Mouse (Mus musculus): ENCODE measurements around the gene Mki67. TPM values are rescaled to one million over a fixed set of nuclear protein-coding genes. Genes with fewer than 3 reads are reported as not detected.

The Mki67 gene
- polyA plus RNA-seq, 1 experiment from 2014 or later, result 57.5 TPM

DNA sequence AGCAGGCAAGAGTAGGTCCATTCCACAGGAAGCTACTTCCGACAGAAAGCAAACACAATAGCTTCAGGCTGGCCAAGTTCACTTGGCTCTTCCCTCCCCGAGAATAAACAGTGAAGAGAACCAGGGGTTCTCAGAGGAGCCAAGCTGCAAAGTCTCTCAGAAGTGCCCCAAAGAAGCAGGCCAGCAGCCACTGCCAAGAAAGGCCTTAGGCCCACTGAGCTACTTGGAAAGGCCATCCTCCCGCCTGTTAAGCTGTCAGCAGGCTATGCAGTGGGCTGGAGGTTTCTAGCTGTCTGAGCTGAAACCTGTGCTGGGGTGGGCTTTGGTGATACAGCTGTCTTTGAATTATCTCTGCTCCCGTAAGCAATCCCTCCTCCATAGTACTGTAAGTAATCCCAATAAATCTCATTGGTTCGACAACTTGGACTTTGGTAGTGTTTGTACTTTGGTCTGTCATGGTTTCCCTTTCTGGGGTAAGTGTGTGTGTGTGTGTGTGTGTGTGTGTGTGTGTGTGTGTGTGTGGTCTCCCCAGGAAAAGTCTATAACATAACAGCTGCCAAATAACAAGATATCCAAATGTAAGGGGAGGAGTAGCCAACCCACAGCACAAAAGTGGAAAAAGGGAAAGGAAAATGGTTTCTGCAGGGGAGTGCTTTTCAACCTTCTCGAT lies 7.6 kb upstream of the Mki67 start:
- no peak for DNase-seq (ENCODE audit: low spot score)
- no peak overlapping the region for H3K4me2 ChIP-seq (replicated peaks; ENCODE audit: low read depth, low read length)
- H3K27me3 ChIP-seq (ENCODE audit: control insufficient read depth, insufficient read depth, low read length), result no peaks in the 10 kb centered on the region
- ATAC-seq (ENCODE audit: low FRiP score), result no peak
- no peak overlapping the region for H3K27ac ChIP-seq (ENCODE audit: low read depth, low read length)
- WGBS, result 78% methylated on average over 6 of the region's 6 CpGs
- no peak overlapping the region for H3K9ac ChIP-seq (ENCODE audit: low read depth, low read length)
- no peaks in the 10 kb centered on the region for H3K4me1 ChIP-seq (replicated peaks; ENCODE audit: control insufficient read depth, insufficient read depth, low read length)
- no peaks in the 10 kb centered on the region for H3K9me3 ChIP-seq (ENCODE audit: control insufficient read depth, low read length)
- no peak overlapping the region for H3K4me3 ChIP-seq (ENCODE audit: low read depth, low read length)
- no peaks in the 10 kb centered on the region for H3K36me3 ChIP-seq (ENCODE audit: control insufficient read depth, insufficient read depth, low read length)

DNA sequence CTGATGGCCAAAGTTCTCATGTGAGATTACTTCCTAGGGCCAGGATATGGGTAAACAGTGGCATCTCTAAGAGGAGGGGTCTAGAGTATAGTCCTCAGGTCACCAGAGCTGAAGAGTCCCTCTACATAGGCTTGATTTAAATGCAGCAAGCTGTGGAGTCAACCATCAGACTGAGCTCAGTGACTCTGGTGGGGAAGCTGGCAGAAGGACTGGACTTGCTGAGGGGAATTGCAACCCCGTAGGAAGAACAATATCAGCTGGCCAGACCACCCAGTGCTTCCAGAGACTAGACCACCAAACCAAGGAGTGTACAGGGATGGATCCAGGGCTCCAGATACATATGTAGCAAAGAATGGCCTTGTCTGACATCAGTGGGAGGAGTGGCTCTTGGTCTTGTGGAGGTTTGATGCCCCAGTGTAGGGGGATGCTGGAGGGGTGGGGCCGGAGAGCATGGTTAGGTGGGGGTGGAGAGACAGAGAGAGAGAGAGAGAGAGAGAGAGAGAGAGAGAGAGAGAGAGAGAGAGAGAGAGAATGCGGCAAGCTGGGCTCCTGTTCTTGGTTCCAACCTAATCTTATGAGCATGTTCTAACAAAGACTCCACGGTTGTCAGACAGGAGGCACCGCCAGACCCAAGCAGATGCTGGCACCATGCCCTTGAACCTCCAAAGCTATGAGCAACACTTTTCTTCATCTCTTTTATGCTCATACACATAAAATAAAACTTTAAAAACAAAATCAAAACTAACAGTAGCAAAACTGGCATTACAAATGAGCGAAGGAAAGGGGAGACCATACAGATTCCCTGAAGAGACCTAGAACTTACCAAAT lies 6.1 kb upstream of the Mki67 start:
- no peak overlapping the region for H3K9ac ChIP-seq (ENCODE audit: low read depth, low read length)
- H3K27me3 ChIP-seq (ENCODE audit: control insufficient read depth, insufficient read depth, low read length), result no peaks in the 10 kb centered on the region
- H3K27ac ChIP-seq (ENCODE audit: low read depth, low read length), result no peak overlapping the region
- no peaks in the 10 kb centered on the region for H3K36me3 ChIP-seq (ENCODE audit: control insufficient read depth, insufficient read depth, low read length)
- H3K9me3 ChIP-seq (ENCODE audit: control insufficient read depth, low read length), result no peaks in the 10 kb centered on the region
- WGBS, result 84% methylated on average over 6 of the region's 6 CpGs
- ATAC-seq (ENCODE audit: low FRiP score) (no peak), DNase-seq (ENCODE audit: low spot score) (no peak)
- no peak overlapping the region for H3K4me3 ChIP-seq (ENCODE audit: low read depth, low read length)
- no peak overlapping the region for H3K4me2 ChIP-seq (replicated peaks; ENCODE audit: low read depth, low read length)
- H3K4me1 ChIP-seq (replicated peaks; ENCODE audit: control insufficient read depth, insufficient read depth, low read length), result no peaks in the 10 kb centered on the region

DNA sequence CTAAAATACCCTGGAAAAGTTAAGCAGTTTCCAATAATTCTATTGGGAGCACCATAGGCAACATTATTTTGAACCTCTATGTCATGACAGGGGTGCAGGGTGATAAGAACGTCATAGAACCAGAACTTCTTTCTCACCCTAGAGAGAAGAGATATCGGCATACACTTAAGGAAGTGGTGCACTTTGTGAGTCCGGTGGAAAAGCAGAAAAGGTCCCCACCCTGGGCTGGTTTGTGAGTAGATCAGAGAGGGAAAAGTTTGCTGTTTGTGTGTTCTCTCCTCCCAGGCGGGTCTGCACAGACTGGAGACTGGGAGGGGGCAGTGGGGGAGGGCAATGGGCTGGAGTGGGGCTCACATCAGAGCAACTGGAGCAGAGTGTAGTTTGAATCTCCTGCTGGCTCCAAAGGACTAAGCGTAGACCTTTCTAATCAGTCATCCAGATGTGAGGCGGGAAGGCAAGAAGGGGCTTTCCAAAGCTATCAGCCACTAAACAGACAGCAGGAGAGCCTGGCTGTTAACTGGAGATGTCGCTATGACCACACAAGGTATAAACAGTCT lies 5.4 kb upstream of the Mki67 start:
- no peak overlapping the region for H3K27ac ChIP-seq (ENCODE audit: low read depth, low read length)
- no peaks in the 10 kb centered on the region for H3K36me3 ChIP-seq (ENCODE audit: control insufficient read depth, insufficient read depth, low read length)
- no peaks in the 10 kb centered on the region for H3K27me3 ChIP-seq (ENCODE audit: control insufficient read depth, insufficient read depth, low read length)
- WGBS, result 70% methylated on average over 7 of the region's 7 CpGs
- no peaks in the 10 kb centered on the region for H3K9me3 ChIP-seq (ENCODE audit: control insufficient read depth, low read length)
- H3K9ac ChIP-seq (ENCODE audit: low read depth, low read length), result no peak overlapping the region
- DNase-seq (ENCODE audit: low spot score) (no peak), ATAC-seq (ENCODE audit: low FRiP score) (no peak)
- H3K4me2 ChIP-seq (replicated peaks; ENCODE audit: low read depth, low read length), result no peak overlapping the region
- no peak overlapping the region for H3K4me3 ChIP-seq (ENCODE audit: low read depth, low read length)
- no peaks in the 10 kb centered on the region for H3K4me1 ChIP-seq (replicated peaks; ENCODE audit: control insufficient read depth, insufficient read depth, low read length)

DNA sequence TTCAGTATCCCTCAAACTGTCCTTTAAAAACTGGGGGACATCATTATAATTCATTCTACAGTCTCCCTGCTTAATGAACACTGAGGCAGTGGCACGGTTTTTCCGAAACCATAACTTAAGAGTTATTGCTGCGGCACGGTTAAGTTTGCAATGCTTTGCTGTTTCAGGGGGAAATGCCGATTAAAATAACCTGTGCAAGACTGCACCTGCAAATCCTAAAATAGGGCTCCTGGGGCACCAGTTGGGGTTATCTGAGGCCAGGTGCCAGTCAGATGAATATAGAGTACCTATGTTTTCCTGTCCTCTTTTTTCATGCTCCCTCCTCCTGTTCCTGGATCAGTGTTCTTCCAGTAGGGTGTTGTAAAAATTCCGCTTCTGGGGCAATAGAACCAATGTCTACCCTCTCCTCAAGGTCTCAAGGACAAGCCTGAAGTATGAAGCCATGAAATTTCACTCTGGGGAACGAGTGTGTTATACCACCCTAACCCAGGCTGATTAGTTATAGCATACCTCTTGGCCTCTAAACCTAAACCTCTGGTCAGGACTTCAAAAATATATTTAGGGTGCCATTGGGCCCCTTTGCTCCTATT lies 902 bp upstream of the Mki67 start:
- Histone ChIP-seq H3K36me3 (ENCODE audit: control insufficient read depth, insufficient read depth, low read length) (no peaks in the 10 kb centered on the region), H3K9me3 (ENCODE audit: control insufficient read depth, low read length) (no peaks in the 10 kb centered on the region), H3K4me1 (replicated peaks; ENCODE audit: control insufficient read depth, insufficient read depth, low read length) (peaks cover 2% of the 10 kb centered on the region; the same call in 1 of the 2 replicates), H3K27me3 (ENCODE audit: control insufficient read depth, insufficient read depth, low read length) (no peaks in the 10 kb centered on the region), H3K4me3 (ENCODE audit: low read depth, low read length) (peak overlapping the region; percentile 91), H3K27ac (ENCODE audit: low read depth, low read length) (no peak overlapping the region), H3K4me2 (replicated peaks; ENCODE audit: low read depth, low read length) (peak overlapping the region; percentile 88), H3K9ac (ENCODE audit: low read depth, low read length) (peak overlapping the region; percentile 4; the same call in 1 of the 2 replicates)
- 76% methylated on average over 7 of the region's 7 CpGs for WGBS
- DNase-seq (ENCODE audit: low spot score) (no peak), ATAC-seq (ENCODE audit: low FRiP score) (0 out of 2 replicates have a peak, but pooled peaks have one; percentile 0)

DNA sequence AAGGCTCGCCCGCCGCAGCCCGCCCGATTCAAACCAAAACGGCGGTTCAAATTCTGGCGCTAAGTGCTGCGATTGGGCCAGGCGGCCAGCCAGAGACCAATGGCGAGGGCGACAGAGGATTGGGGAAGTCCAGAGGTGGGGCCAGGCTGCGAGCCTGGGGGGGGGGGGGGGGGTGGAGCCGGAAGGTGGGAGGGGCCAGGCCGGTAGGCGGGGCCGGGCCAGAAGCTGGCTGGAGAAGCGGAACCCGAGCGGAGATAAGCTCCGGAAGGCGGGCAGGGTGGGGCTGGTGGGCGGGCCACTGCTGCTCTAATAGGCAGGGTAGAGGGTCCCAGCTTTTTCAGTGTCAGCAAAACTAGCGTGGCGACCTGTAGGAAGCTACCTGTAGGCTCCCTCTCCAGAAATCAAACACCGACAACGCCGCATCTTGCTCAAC lies 300 bp upstream of the Mki67 start:
- Histone ChIP-seq H3K4me3 (ENCODE audit: low read depth, low read length) (peak overlapping the region; percentile 91), H3K36me3 (ENCODE audit: control insufficient read depth, insufficient read depth, low read length) (no peaks in the 10 kb centered on the region), H3K4me2 (replicated peaks; ENCODE audit: low read depth, low read length) (peak overlapping the region; percentile 88), H3K9ac (ENCODE audit: low read depth, low read length) (peak overlapping the region; percentile 88), H3K27ac (ENCODE audit: low read depth, low read length) (no peak overlapping the region), H3K4me1 (replicated peaks; ENCODE audit: control insufficient read depth, insufficient read depth, low read length) (peaks cover 2% of the 10 kb centered on the region; the same call in 1 of the 2 replicates), H3K27me3 (ENCODE audit: control insufficient read depth, insufficient read depth, low read length) (no peaks in the 10 kb centered on the region), H3K9me3 (ENCODE audit: control insufficient read depth, low read length) (no peaks in the 10 kb centered on the region)
- DNase-seq (ENCODE audit: low spot score), result peak; percentile 93
- ATAC-seq (ENCODE audit: low FRiP score), result peak; percentile 97
- WGBS, result 2% methylated on average over 22 of the region's 28 CpGs

DNA sequence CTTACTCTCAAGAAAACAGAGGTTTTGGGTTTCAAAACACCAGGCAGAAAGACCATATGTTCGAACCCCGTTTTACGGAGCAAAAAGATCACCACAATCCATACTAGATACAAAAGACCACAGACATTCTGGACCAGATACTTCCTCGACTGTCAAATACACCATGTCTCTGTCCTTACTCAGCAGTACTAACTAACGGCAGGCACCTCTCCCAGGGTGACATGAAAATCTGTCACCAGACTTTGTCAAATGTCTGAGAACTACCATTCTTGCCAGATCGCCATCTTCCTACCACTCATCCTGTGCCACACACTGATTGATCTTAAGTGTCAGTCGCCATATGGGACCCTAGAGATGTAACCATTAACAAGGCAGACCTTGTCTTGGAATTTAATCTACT lies 995 bp downstream of the Mki67 start:
- H3K4me3 ChIP-seq (ENCODE audit: low read depth, low read length), result peak overlapping the region; percentile 91
- ATAC-seq (ENCODE audit: low FRiP score), result no peak
- no peaks in the 10 kb centered on the region for H3K9me3 ChIP-seq (ENCODE audit: control insufficient read depth, low read length)
- H3K27me3 ChIP-seq (ENCODE audit: control insufficient read depth, insufficient read depth, low read length), result no peaks in the 10 kb centered on the region
- H3K9ac ChIP-seq (ENCODE audit: low read depth, low read length), result peak overlapping the region; percentile 88
- no peaks in the 10 kb centered on the region for H3K36me3 ChIP-seq (ENCODE audit: control insufficient read depth, insufficient read depth, low read length)
- H3K27ac ChIP-seq (ENCODE audit: low read depth, low read length), result no peak overlapping the region
- peaks cover 2% of the 10 kb centered on the region; the same call in 1 of the 2 replicates for H3K4me1 ChIP-seq (replicated peaks; ENCODE audit: control insufficient read depth, insufficient read depth, low read length)
- H3K4me2 ChIP-seq (replicated peaks; ENCODE audit: low read depth, low read length), result peak overlapping the region; percentile 88
- WGBS, result 5% methylated on average over 7 of the region's 7 CpGs
- DNase-seq (ENCODE audit: low spot score), result peak; percentile 34

DNA sequence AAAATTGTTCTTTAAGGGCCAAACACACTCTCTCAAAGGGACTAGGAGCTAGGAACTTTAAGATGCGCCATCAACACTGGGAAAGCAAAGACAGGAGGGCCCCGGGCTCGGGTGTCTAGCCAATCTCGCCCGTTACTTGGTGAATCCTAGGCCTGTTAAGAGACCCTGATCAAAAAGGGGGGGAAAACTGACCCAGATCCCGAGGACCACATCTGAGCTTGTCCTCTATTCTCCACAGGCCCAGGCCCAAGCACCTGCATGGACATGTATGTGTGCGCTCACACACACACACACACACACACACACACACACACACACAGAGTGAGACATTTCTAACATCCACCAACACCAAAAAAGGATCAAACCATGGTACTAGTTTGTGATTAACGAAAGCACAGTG lies 2.8 kb downstream of the Mki67 start:
- DNase-seq (ENCODE audit: low spot score) (no peak), ATAC-seq (ENCODE audit: low FRiP score) (no peak)
- H3K27me3 ChIP-seq (ENCODE audit: control insufficient read depth, insufficient read depth, low read length), result no peaks in the 10 kb centered on the region
- no peak overlapping the region for H3K27ac ChIP-seq (ENCODE audit: low read depth, low read length)
- H3K9me3 ChIP-seq (ENCODE audit: control insufficient read depth, low read length), result no peaks in the 10 kb centered on the region
- peak overlapping the region; percentile 91 for H3K4me3 ChIP-seq (ENCODE audit: low read depth, low read length)
- H3K4me1 ChIP-seq (replicated peaks; ENCODE audit: control insufficient read depth, insufficient read depth, low read length), result peaks cover 2% of the 10 kb centered on the region; the same call in 1 of the 2 replicates
- peak overlapping the region; percentile 27 for H3K4me2 ChIP-seq (replicated peaks; ENCODE audit: low read depth, low read length)
- WGBS, result 78% methylated on average over 8 of the region's 8 CpGs
- H3K9ac ChIP-seq (ENCODE audit: low read depth, low read length), result no peak overlapping the region
- no peaks in the 10 kb centered on the region for H3K36me3 ChIP-seq (ENCODE audit: control insufficient read depth, insufficient read depth, low read length)

DNA sequence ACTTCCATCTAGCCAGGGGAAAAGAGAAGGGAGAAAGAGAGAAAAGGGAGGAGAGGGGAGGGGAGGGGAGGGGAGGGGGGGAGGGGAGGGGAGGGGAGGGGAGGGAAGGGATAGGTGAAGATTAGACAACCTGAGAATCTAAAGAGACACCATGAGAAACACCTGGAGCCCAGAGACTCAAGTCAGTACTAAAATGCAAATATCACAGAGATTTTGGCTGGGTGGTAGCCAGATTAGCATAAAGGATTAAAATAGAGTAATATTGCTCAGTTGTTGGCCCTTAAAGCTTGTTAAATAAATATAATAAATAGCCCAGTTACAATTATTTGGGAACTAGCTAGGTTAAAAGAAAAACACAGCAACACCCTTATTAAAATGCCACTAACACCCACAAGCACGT lies 3.6 kb downstream of the Mki67 start:
- 0 out of 2 replicates have a peak, but pooled peaks cover under 1% of the 10 kb centered on the region for H3K36me3 ChIP-seq (ENCODE audit: control insufficient read depth, insufficient read depth, low read length)
- WGBS, result 84% methylated on average over 1 of the region's 1 CpGs

More for the DNA sequence above, 3.6 kb downstream of the Mki67 start:
- Histone ChIP-seq H3K27ac (ENCODE audit: low read depth, low read length) (no peak overlapping the region), H3K27me3 (ENCODE audit: control insufficient read depth, insufficient read depth, low read length) (no peaks in the 10 kb centered on the region), H3K9me3 (ENCODE audit: control insufficient read depth, low read length) (no peaks in the 10 kb centered on the region), H3K4me2 (replicated peaks; ENCODE audit: low read depth, low read length) (no peak overlapping the region), H3K4me3 (ENCODE audit: low read depth, low read length) (no peak overlapping the region), H3K4me1 (replicated peaks; ENCODE audit: control insufficient read depth, insufficient read depth, low read length) (peaks cover 2% of the 10 kb centered on the region; the same call in 1 of the 2 replicates), H3K9ac (ENCODE audit: low read depth, low read length) (no peak overlapping the region)
- ATAC-seq (ENCODE audit: low FRiP score), result no peak
- DNase-seq (ENCODE audit: low spot score), result no peak

Measured in hindbrain, embryonic 11.5 days (tissue).